In genomic region chr10:121568534-121568933, GRCm38 (mm10) we compare ENCODE assay signal across 13 mouse cellular contexts. TPM values are rescaled to one million over a fixed set of nuclear protein-coding genes. Genes with fewer than 3 reads are reported as not detected.
DNase-seq lines count a peak whose midpoint lies in the region; ATAC-seq lines count a peak whose summit lies in the region.
"Had no signal": no experiment of that assay in that cellular context is flagged by ENCODE, and none has a peak within 500 bp of the region (broad histone marks: within the 10 kb centered on the region; RNA-seq: fewer than 3 reads in every experiment).

No protein-coding gene starts in this region.

- peaks cover 68% of the 10 kb centered on the region for H3K36me3 ChIP-seq in heart, embryonic 14.5 days (ENCODE audit: control insufficient read depth, insufficient read depth, low read length)
- peaks cover 73% of the 10 kb centered on the region for H3K36me3 ChIP-seq in embryonic facial prominence, embryonic 10.5 days (replicated peaks)
- H3K36me3 ChIP-seq in hindbrain, embryonic 11.5 days (ENCODE audit: control insufficient read depth, insufficient read depth, low read length): peaks cover 8% of the 10 kb centered on the region; the same call in 1 of the 2 replicates
- peaks cover 67% of the 10 kb centered on the region for H3K36me3 ChIP-seq in midbrain, embryonic 10.5 days

- intact Hi-C loops in heart, postnatal 14 days (cut with DNase I): no loop called here

- no peak overlapping the region for H3K27ac ChIP-seq in heart, embryonic 14.5 days (replicated peaks in 1 of 2; ENCODE audit: control insufficient read depth in 1 of 2, insufficient read depth in 1 of 2, low read depth in 2 of 2, low read length in 2 of 2)
- H3K27ac ChIP-seq in embryonic facial prominence, embryonic 10.5 days (replicated peaks): peak overlapping the region; percentile 61; the same call in 1 of the 2 replicates
- peak overlapping the region; percentile 30; the same call in 1 of the 2 replicates for H3K27ac ChIP-seq in hindbrain, embryonic 11.5 days (ENCODE audit: low read depth, low read length)
- H3K27ac ChIP-seq in midbrain, embryonic 10.5 days (replicated peaks): peak overlapping the region; percentile 70
- H3K27ac ChIP-seq: lung, embryonic 15.5 days had no signal

- no peaks in the 10 kb centered on the region for H3K27me3 ChIP-seq in heart, embryonic 14.5 days (ENCODE audit: control insufficient read depth, insufficient read depth, low read length)
- no peaks in the 10 kb centered on the region for H3K27me3 ChIP-seq in embryonic facial prominence, embryonic 10.5 days (replicated peaks; ENCODE audit: low read depth, poor library complexity, severe bottlenecking)
- H3K27me3 ChIP-seq in hindbrain, embryonic 11.5 days (ENCODE audit: control insufficient read depth, insufficient read depth, low read length): no peaks in the 10 kb centered on the region
- peaks cover 6% of the 10 kb centered on the region; the same call in 1 of the 2 replicates for H3K27me3 ChIP-seq in midbrain, embryonic 10.5 days (ENCODE audit: low read depth, poor library complexity, severe bottlenecking)
- H3K27me3 ChIP-seq: lung, embryonic 15.5 days had no signal

- peak overlapping the region; percentile 60 for H3K4me2 ChIP-seq in heart, embryonic 14.5 days (ENCODE audit: low read length)
- no peak overlapping the region for H3K4me2 ChIP-seq in hindbrain, embryonic 11.5 days (replicated peaks; ENCODE audit: low read depth, low read length)
- H3K4me2 ChIP-seq: lung, embryonic 15.5 days had no signal

- peak overlapping the region in 1 of 2 experiments; percentile 22; a peak in 1 of 4 replicates for H3K4me3 ChIP-seq in heart, embryonic 14.5 days (ENCODE audit: control insufficient read depth in 1 of 2, insufficient read depth in 1 of 2, low read depth in 1 of 2, low read length in 2 of 2)
- H3K4me3 ChIP-seq in embryonic facial prominence, embryonic 10.5 days: peak overlapping the region; percentile 37; the same call in 1 of the 2 replicates
- H3K4me3 ChIP-seq in hindbrain, embryonic 11.5 days (ENCODE audit: low read depth, low read length): no peak overlapping the region
- H3K4me3 ChIP-seq in midbrain, embryonic 10.5 days: peak overlapping the region; percentile 39
- H3K4me3 ChIP-seq: lung, embryonic 15.5 days had no signal

- peaks cover 0 to 12% of the 10 kb centered on the region in 2 experiments; a peak in 2 of 4 replicates for H3K4me1 ChIP-seq in heart, embryonic 14.5 days (ENCODE audit: control insufficient read depth in 2 of 2, insufficient read depth in 2 of 2, low read length in 2 of 2)
- peaks cover 16% of the 10 kb centered on the region for H3K4me1 ChIP-seq in embryonic facial prominence, embryonic 10.5 days
- H3K4me1 ChIP-seq in hindbrain, embryonic 11.5 days (replicated peaks; ENCODE audit: control insufficient read depth, insufficient read depth, low read length): 0 out of 2 replicates have a peak, but pooled peaks cover 2% of the 10 kb centered on the region
- peaks cover 21% of the 10 kb centered on the region for H3K4me1 ChIP-seq in midbrain, embryonic 10.5 days
- H3K4me1 ChIP-seq: lung, embryonic 15.5 days had no signal

- ATAC-seq in heart, embryonic 14.5 days (ENCODE audit: insufficient number of reproducible peaks, insufficient read depth, low FRiP score, low read depth): no peak
- ATAC-seq in hindbrain, embryonic 11.5 days (ENCODE audit: low FRiP score): no peak
- ATAC-seq: CD4-positive, CD25-positive, alpha-beta regulatory T cell, adult 4 months had no signal

- WGBS in heart, embryonic 14.5 days: 71% methylated on average over 7 of the region's 7 CpGs
- WGBS in embryonic facial prominence, embryonic 10.5 days: 66% methylated on average over 7 of the region's 7 CpGs
- WGBS in hindbrain, embryonic 11.5 days: 73% methylated on average over 7 of the region's 7 CpGs
- WGBS in midbrain, embryonic 10.5 days: 43% methylated on average over 7 of the region's 7 CpGs

- no peaks in the 10 kb centered on the region for H3K9me3 ChIP-seq in heart, embryonic 14.5 days (ENCODE audit: control insufficient read depth, low read length)
- H3K9me3 ChIP-seq in embryonic facial prominence, embryonic 10.5 days: no peaks in the 10 kb centered on the region
- no peaks in the 10 kb centered on the region for H3K9me3 ChIP-seq in hindbrain, embryonic 11.5 days (ENCODE audit: control insufficient read depth, low read length)
- H3K9me3 ChIP-seq in midbrain, embryonic 10.5 days (replicated peaks): peaks cover 14% of the 10 kb centered on the region
- H3K9me3 ChIP-seq: lung, embryonic 15.5 days had no signal

- H3K9ac ChIP-seq in heart, embryonic 14.5 days (ENCODE audit: low read length): 0 out of 2 replicates have a peak overlapping the region, but pooled peaks have one; percentile 10
- no peak overlapping the region for H3K9ac ChIP-seq in hindbrain, embryonic 11.5 days (ENCODE audit: low read depth, low read length)
- H3K9ac ChIP-seq: lung, embryonic 15.5 days had no signal

- DNase-seq in heart, postnatal 14 days: no peak
- DNase-seq in embryonic facial prominence, embryonic 10.5 days (ENCODE audit: low spot score): no peak
- DNase-seq in hindbrain, embryonic 11.5 days (ENCODE audit: low spot score): no peak
- DNase-seq in midbrain, embryonic 10.5 days (ENCODE audit: low spot score): no peak
- no peak for DNase-seq in spleen, postnatal 10 days (ENCODE audit: low spot score in 2 of 2)
- no peak for DNase-seq in cerebellum, adult 11 months
- DNase-seq in layer of hippocampus, adult 18-20 months (ENCODE audit: low spot score in 2 of 2): no peak
- DNase-seq: kidney, adult 2 months; right cerebral cortex, postnatal 14 days; thymus, adult 2 months had no signal

RNA-seq across cellular contexts. Expression of gene Tbk1, which starts 18.1 kb away (rescaled TPM):
- 24.7 and 26.4 TPM in 2 replicates for polyA plus RNA-seq in heart, embryonic 14.5 days (2014; fragmentation: Nextera tagmentation; extraction: Ambion mirVana)
- 10 to 100 TPM; 20.4 to 24.3 TPM for total RNA-seq in heart, postnatal 14 days (2021)
- 29.8 and 30.1 TPM in 2 replicates for polyA plus RNA-seq in embryonic facial prominence, embryonic 10.5 days (2016; fragmentation: Nextera tagmentation; extraction: Ambion mirVana)
- 36.4 and 38.3 TPM in 2 replicates for polyA plus RNA-seq in hindbrain, embryonic 11.5 days (2014; fragmentation: Nextera tagmentation; extraction: Ambion mirVana)
- 32.6 and 32.9 TPM in 2 replicates for polyA plus RNA-seq in midbrain, embryonic 10.5 days (2016; fragmentation: Nextera tagmentation; extraction: Ambion mirVana)
- total RNA-seq in layer of hippocampus, adult 18-20 months (2021): 10 to 100 TPM; 52.9 to 56.9 TPM

RNA-seq across cellular contexts. Expression of gene Xpot, which starts 57.6 kb away (rescaled TPM):
- polyA plus RNA-seq in heart, embryonic 14.5 days (2014; fragmentation: Nextera tagmentation; extraction: Ambion mirVana): 28.7 and 38.4 TPM in 2 replicates
- total RNA-seq in heart, postnatal 14 days (2021): 10 to 100 TPM; 24.5 to 25.7 TPM
- 58.3 and 59.8 TPM in 2 replicates for polyA plus RNA-seq in embryonic facial prominence, embryonic 10.5 days (2016; fragmentation: Nextera tagmentation; extraction: Ambion mirVana)
- polyA plus RNA-seq in hindbrain, embryonic 11.5 days (2014; fragmentation: Nextera tagmentation; extraction: Ambion mirVana): 49.5 and 51.5 TPM in 2 replicates
- 50.5 and 54.7 TPM in 2 replicates for polyA plus RNA-seq in midbrain, embryonic 10.5 days (2016; fragmentation: Nextera tagmentation; extraction: Ambion mirVana)
- total RNA-seq in layer of hippocampus, adult 18-20 months (2021): 10 to 100 TPM; 71.1 to 72.8 TPM

Comparison
In these comparisons a context has a peak if more than half of its experiments do, and no peak if none do; other contexts are left out.
1. H3K27ac ChIP-seq: peak in embryonic facial prominence, embryonic 10.5 days (single experiment), hindbrain, embryonic 11.5 days (single experiment) and midbrain, embryonic 10.5 days (single experiment); none in heart, embryonic 14.5 days (0 of 2).